In the genomic region with DNA sequence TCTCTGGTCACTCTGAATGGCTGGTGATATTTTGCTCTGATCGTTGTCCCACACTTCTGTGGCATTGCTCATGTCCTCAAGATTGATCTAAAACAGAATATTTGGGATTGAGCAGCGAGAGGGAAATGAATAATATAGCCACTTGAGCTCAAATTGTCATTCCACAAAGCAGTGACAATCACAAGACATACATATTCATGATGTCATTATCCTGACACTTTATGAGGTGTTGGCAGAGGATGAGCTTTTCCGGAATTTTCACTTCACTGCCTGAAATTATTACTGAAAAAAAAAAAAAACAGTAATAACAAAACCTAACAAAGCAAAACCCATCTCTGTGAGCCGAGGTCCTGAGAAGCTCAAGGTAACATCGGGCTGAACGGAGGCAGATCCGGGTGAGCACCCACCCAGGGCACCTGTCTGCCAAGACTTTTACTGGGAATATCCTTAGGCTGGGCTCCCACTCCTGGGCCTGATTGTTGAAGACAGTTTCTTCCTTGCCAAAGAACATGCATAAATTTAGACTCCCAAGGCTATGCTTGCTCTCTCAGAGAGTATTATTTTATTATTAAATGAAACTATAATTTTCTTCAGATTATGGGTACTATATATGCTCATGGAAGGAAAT, we compare ENCODE assay signal across 25 mouse cellular contexts. TPM values are rescaled to one million over a fixed set of nuclear protein-coding genes. Genes with fewer than 3 reads are reported as not detected.
DNase-seq lines count a peak whose midpoint lies in the region; ATAC-seq and TF ChIP-seq lines count a peak whose summit lies in the region.
"Had no signal": no experiment of that assay in that cellular context is flagged by ENCODE, and none has a peak within 500 bp of the region (broad histone marks: within the 10 kb centered on the region; RNA-seq: fewer than 3 reads in every experiment).

No protein-coding gene starts in this region.

- H3K9ac ChIP-seq in forebrain, embryonic 14.5 days (ENCODE audit: low read length), result no peak overlapping the region
- H3K9ac ChIP-seq: limb, embryonic 13.5 days; liver, embryonic 12.5 days; neural tube, embryonic 12.5 days had no signal

- no peaks in the 10 kb centered on the region for H3K27me3 ChIP-seq in forebrain, embryonic 14.5 days (replicated peaks; ENCODE audit: control insufficient read depth, insufficient read depth, low read length)
- no peaks in the 10 kb centered on the region for H3K27me3 ChIP-seq in forebrain, embryonic 10.5 days (ENCODE audit: poor library complexity, severe bottlenecking)
- H3K27me3 ChIP-seq: limb, embryonic 13.5 days; liver, embryonic 12.5 days; neural tube, embryonic 12.5 days had no signal

- H3K27ac ChIP-seq in forebrain, embryonic 14.5 days (ENCODE audit: low read depth, low read length), result peak overlapping the region; percentile 63
- no peak overlapping the region for H3K27ac ChIP-seq in forebrain, embryonic 10.5 days
- H3K27ac ChIP-seq in left cerebral cortex, adult 2 months, result peak overlapping the region; percentile 11; the same call in 1 of the 2 replicates
- H3K27ac ChIP-seq: embryonic facial prominence, embryonic 10.5 days; limb, embryonic 13.5 days; liver, embryonic 12.5 days; midbrain, embryonic 10.5 days; neural tube, embryonic 12.5 days had no signal

- WGBS in forebrain, embryonic 14.5 days, result 73% methylated on average over 7 of the region's 7 CpGs
- WGBS in forebrain, embryonic 10.5 days, result 91% methylated on average over 7 of the region's 7 CpGs

- peak; percentile 61 for DNase-seq in forebrain, embryonic 14.5 days (ENCODE audit: low spot score)
- no peak for DNase-seq in forebrain, embryonic 10.5 days (ENCODE audit: extremely low spot score, low spot score)
- no peak for DNase-seq in left cerebral cortex, adult 2 months (ENCODE audit: extremely low spot score in 1 of 2, low spot score in 2 of 2)
- DNase-seq in left cerebral cortex, adult 9 months (ENCODE audit: low spot score in 2 of 2), result no peak
- DNase-seq in right cerebral cortex, postnatal 10 days (ENCODE audit: low spot score in 2 of 2), result peak; percentile 63 to 70
- no peak for DNase-seq in right cerebral cortex, postnatal 25 days
- peak; percentile 54 for DNase-seq in telencephalon, adult 2 months (ENCODE audit: low read depth, low spot score)
- no peak for DNase-seq in kidney, postnatal 36 days
- DNase-seq: adrenal gland, postnatal 14 days; cerebellum, adult 11 months; cerebellum, adult 9-11 months; heart, postnatal 36 days; kidney, postnatal 25 days; lung, adult 18-20 months; lung, postnatal 10 days; thymus, postnatal 14 days had no signal

- intact Hi-C loops in left cerebral cortex, adult 2 months (cut with DNase I), result no loop called here

- H3K9me3 ChIP-seq in forebrain, embryonic 14.5 days (replicated peaks; ENCODE audit: control insufficient read depth, low read length), result no peaks in the 10 kb centered on the region
- no peaks in the 10 kb centered on the region for H3K9me3 ChIP-seq in forebrain, embryonic 10.5 days
- H3K9me3 ChIP-seq: embryonic facial prominence, embryonic 10.5 days; limb, embryonic 13.5 days; liver, embryonic 12.5 days; midbrain, embryonic 10.5 days; neural tube, embryonic 12.5 days had no signal

- no peak; the same call in 1 of the 2 replicates for ATAC-seq in forebrain, embryonic 14.5 days
- ATAC-seq: hindbrain, embryonic 16.5 days; intestine, embryonic 16.5 days; liver, embryonic 12.5 days had no signal

- no peak overlapping the region for H3K4me3 ChIP-seq in forebrain, embryonic 14.5 days (ENCODE audit: low read depth, low read length)
- no peak overlapping the region for H3K4me3 ChIP-seq in forebrain, embryonic 10.5 days
- no peak overlapping the region for H3K4me3 ChIP-seq in left cerebral cortex, adult 2 months
- H3K4me3 ChIP-seq: embryonic facial prominence, embryonic 10.5 days; limb, embryonic 13.5 days; liver, embryonic 12.5 days; midbrain, embryonic 10.5 days; neural tube, embryonic 12.5 days had no signal

- H3K36me3 ChIP-seq in forebrain, embryonic 14.5 days (ENCODE audit: control insufficient read depth, insufficient read depth, low read length), result no peaks in the 10 kb centered on the region
- no peaks in the 10 kb centered on the region for H3K36me3 ChIP-seq in forebrain, embryonic 10.5 days (replicated peaks)
- H3K36me3 ChIP-seq: embryonic facial prominence, embryonic 10.5 days; limb, embryonic 13.5 days; liver, embryonic 12.5 days; midbrain, embryonic 10.5 days; neural tube, embryonic 12.5 days had no signal

- H3K4me1 ChIP-seq in forebrain, embryonic 14.5 days (ENCODE audit: control insufficient read depth, insufficient read depth, low read length), result no peaks in the 10 kb centered on the region
- H3K4me1 ChIP-seq in forebrain, embryonic 10.5 days, result no peaks in the 10 kb centered on the region
- H3K4me1 ChIP-seq: embryonic facial prominence, embryonic 10.5 days; limb, embryonic 13.5 days; liver, embryonic 12.5 days; midbrain, embryonic 10.5 days; neural tube, embryonic 12.5 days had no signal

- TF ChIP-seq CTCF in left cerebral cortex, adult 2 months (IDR thresholded peaks at IDR 0.05), result no peak

- H3K4me2 ChIP-seq in forebrain, embryonic 14.5 days (ENCODE audit: low read length), result no peak overlapping the region
- H3K4me2 ChIP-seq: limb, embryonic 13.5 days; liver, embryonic 12.5 days; neural tube, embryonic 12.5 days had no signal

RNA-seq across cellular contexts. Expression of gene Sln, which starts 53.4 kb away (rescaled TPM):
- polyA plus RNA-seq in forebrain, embryonic 14.5 days (2014; fragmentation: Nextera tagmentation; extraction: Ambion mirVana), result 0.99 and 2.0 TPM in 2 replicates
- not detected in 2 replicates for polyA plus RNA-seq in forebrain, embryonic 10.5 days (2016; fragmentation: Nextera tagmentation; extraction: Ambion mirVana)
- not detected for total RNA-seq in left cerebral cortex, adult 2 months (2021)
- total RNA-seq: adrenal gland, postnatal 14 days; common myeloid progenitor, adult 5-6 weeks; left cerebral cortex, adult 18-20 months had no signal
- polyA plus RNA-seq: midbrain, embryonic 10.5 days had no signal

Comparison
In these comparisons a context has a peak if more than half of its experiments do, and no peak if none do; other contexts are left out.
1. DNase-seq: peak in forebrain, embryonic 14.5 days (single experiment), right cerebral cortex, postnatal 10 days (2 of 2) and telencephalon, adult 2 months (single experiment); none in forebrain, embryonic 10.5 days (single experiment), left cerebral cortex, adult 2 months (0 of 2), left cerebral cortex, adult 9 months (0 of 2), right cerebral cortex, postnatal 25 days (single experiment) and kidney, postnatal 36 days (0 of 2).